Mouse (Mus musculus): ENCODE measurements around the gene Katnbl1. TPM values are rescaled to one million over a fixed set of nuclear protein-coding genes. Genes with fewer than 3 reads are reported as not detected.

Katnbl1 gene
- 15.3 and 22.8 TPM in 2 replicates for total RNA-seq (2012; rRNA removed)

DNA sequence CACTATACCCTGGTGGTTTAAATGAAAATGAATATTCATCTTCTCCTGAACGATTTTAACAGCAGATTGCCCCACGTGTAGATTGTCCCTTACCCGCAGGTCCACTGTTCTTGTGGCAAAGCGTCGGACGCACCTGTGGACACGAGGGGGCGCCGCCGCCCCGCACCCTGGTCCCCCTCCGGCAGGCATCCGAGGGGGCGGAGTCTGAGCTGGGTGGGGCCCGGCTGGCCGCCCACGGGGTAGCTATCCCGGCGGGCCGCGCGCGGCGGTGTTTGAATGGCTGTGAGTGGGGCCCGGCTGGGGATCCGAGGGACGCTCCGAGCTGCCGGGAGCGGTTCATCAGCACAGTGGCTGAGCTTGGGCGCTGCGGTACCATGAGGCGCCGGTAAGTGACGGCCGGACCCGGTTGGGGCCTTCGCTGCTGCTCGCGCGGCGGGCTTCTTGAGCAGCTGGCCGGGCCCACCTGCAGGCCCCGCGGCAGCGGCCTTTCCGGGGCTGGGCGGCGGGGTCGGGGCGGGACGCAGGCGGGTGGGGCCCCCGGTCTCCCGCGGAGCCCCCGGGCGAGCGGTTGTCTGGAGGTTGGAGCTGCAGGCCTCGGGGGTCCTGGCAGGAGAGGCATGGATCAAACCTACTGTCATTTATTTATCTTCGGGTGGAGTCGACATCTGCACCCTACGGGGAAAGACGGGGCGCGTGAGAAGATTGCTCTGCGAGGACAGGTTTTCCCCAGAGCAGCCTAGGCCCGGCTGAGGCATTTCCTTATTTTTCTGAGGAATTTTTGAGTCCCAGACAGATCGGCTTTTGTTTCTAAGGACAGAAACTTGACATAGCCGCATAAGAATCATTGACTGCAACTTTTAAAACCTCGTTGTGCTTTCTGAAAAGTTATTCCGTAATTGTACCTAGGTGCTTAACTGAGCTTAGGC lies at the start of gene Katnbl1:
Katnbl1 (plus strand) TSS at position 239 of the 926 bp plus-strand sequence.
- Histone ChIP-seq H3K9me3 (ENCODE audit: control insufficient read depth, insufficient read depth, low read depth, low read length) (no peaks in the 10 kb centered on the region), H3K27ac (ENCODE audit: insufficient read depth, low read depth, low read length, poor library complexity, severe bottlenecking) (peak within 1 kb of the TSS; percentile 95), H3K9ac (ENCODE audit: insufficient read depth, low read depth, low read length, poor library complexity, severe bottlenecking) (peak within 1 kb of the TSS; percentile 97), H3K4me1 (ENCODE audit: control insufficient read depth in 2 of 2, insufficient read depth in 2 of 2, low read length in 2 of 2, poor library complexity in 1 of 2) (peaks cover 0 to 6% of the 10 kb centered on the region in 2 experiments; a peak in 2 of 4 replicates), H3K36me3 (ENCODE audit: control insufficient read depth, insufficient read depth, low read length, poor library complexity, severe bottlenecking) (no peaks in the 10 kb centered on the region), H3K4me3 (ENCODE audit: insufficient read depth in 1 of 2, low read depth in 1 of 2, low read length in 2 of 2, poor library complexity in 1 of 2, severe bottlenecking in 1 of 2) (peak within 1 kb of the TSS; percentile 94 to 99)
- no peak for TF ChIP-seq ZNF384 (IDR thresholded peaks at IDR 0.05; ENCODE audit: low read depth, low read length)
- TF ChIP-seq ZC3H11A (IDR thresholded peaks at IDR 0.05; ENCODE audit: borderline replicate concordance, low read depth, low read length) = peak; percentile 51; the same call in 1 of the 2 replicates
- TF ChIP-seq HCFC1 (IDR thresholded peaks at IDR 0.05; ENCODE audit: borderline replicate concordance, insufficient read depth, low read length) = peak; percentile 51; the same call in 1 of the 2 replicates
- in situ Hi-C loops (cut with MboI; ENCODE audit: low sequenced_read_pairs in 2 of 2, unreplicated experiment in 2 of 2) = no loop called here
- DNase-seq (ENCODE audit: low read depth, low spot score) = peak; percentile 83

DNA sequence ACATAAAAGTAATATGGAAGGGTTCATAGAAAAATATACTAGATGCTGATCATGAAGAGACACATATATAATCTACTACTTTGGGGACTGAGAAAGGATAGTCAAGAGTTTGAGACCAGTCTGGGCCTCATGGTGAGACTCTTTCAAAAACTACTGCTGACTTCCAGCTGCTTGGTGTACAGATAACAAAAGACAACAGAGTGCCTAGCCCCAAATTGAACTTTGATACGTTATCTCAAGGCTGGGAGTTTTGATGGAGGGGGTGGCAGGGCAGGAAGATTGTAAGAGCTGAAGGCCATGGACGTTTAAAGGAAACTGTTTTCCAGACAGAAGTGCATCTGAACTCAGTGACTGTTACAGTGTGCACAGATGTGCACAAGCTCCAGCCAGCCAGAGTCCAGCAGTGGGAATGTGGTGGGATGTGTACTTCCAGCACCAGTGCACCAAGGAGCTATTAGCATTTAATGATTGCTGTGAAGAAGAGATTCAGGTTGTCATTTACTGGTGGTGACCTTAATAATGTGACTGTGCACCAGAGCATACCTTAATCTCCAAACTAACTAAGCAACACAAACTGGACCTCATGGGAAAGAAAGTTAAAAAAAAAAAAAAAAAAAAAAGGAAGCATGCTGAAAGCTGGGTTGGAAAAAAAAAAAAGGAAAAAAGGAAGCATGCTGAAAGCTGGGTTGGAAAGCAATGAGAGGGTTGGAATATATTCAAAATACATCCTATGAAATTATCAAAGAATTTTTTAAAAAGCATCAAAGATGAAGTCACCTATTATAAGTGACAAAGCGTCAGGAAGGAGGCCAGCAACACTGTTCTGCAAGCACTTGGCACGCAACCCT lies 46.7 kb upstream of the Katnbl1 start:
- Histone ChIP-seq H3K9me3 (ENCODE audit: control insufficient read depth, insufficient read depth, low read depth, low read length) (no peaks in the 10 kb centered on the region), H3K9ac (ENCODE audit: insufficient read depth, low read depth, low read length, poor library complexity, severe bottlenecking) (no peak overlapping the region), H3K27ac (ENCODE audit: insufficient read depth, low read depth, low read length, poor library complexity, severe bottlenecking) (no peak overlapping the region), H3K36me3 (ENCODE audit: control insufficient read depth, insufficient read depth, low read length, poor library complexity, severe bottlenecking) (0 out of 2 replicates have a peak, but pooled peaks cover 4% of the 10 kb centered on the region), H3K4me1 (ENCODE audit: control insufficient read depth in 2 of 2, insufficient read depth in 2 of 2, low read length in 2 of 2, poor library complexity in 1 of 2) (no peaks in the 10 kb centered on the region), H3K4me3 (ENCODE audit: insufficient read depth in 1 of 2, low read depth in 1 of 2, low read length in 2 of 2, poor library complexity in 1 of 2, severe bottlenecking in 1 of 2) (no peak overlapping the region)
- TF ChIP-seq CHD2 (IDR thresholded peaks at IDR 0.05; ENCODE audit: low read depth, low read length) (no peak), ZNF384 (IDR thresholded peaks at IDR 0.05; ENCODE audit: low read depth, low read length) (no peak), MAFK (IDR thresholded peaks at IDR 0.05; ENCODE audit: insufficient read depth, low read depth, low read length) (no peak), ZC3H11A (IDR thresholded peaks at IDR 0.05; ENCODE audit: borderline replicate concordance, low read depth, low read length) (no peak), HCFC1 (IDR thresholded peaks at IDR 0.05; ENCODE audit: borderline replicate concordance, insufficient read depth, low read length) (no peak)
- in situ Hi-C loops (cut with MboI; ENCODE audit: low sequenced_read_pairs in 2 of 2, unreplicated experiment in 2 of 2) = no loop called here
- DNase-seq (ENCODE audit: low read depth, low spot score) = no peak

DNA sequence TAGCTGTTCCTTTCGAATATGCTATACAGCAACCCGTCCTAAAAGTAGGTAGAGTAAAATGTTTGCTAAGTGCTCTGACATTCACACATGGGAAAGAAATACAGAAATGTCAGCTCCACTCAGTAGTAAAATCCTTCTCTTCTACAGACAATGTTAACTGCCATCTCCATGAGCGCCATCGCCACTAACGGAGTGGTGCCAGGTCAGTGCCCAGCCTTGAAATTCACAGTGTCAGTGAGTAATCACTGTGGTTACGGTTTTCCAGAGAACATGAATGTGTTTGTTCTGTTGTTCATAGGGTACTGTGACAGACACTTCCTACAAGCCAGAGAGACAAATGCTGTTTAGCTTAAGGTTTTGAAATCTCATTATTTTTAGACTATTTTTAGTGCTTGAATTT lies 41.8 kb upstream of the Katnbl1 start:
- Histone ChIP-seq H3K4me3 (ENCODE audit: insufficient read depth in 1 of 2, low read depth in 1 of 2, low read length in 2 of 2, poor library complexity in 1 of 2, severe bottlenecking in 1 of 2) (no peak overlapping the region), H3K9ac (ENCODE audit: insufficient read depth, low read depth, low read length, poor library complexity, severe bottlenecking) (no peak overlapping the region), H3K27ac (ENCODE audit: insufficient read depth, low read depth, low read length, poor library complexity, severe bottlenecking) (no peak overlapping the region), H3K36me3 (ENCODE audit: control insufficient read depth, insufficient read depth, low read length, poor library complexity, severe bottlenecking) (peaks cover 6% of the 10 kb centered on the region; the same call in 1 of the 2 replicates), H3K4me1 (ENCODE audit: control insufficient read depth in 2 of 2, insufficient read depth in 2 of 2, low read length in 2 of 2, poor library complexity in 1 of 2) (no peaks in the 10 kb centered on the region), H3K9me3 (ENCODE audit: control insufficient read depth, insufficient read depth, low read depth, low read length) (no peaks in the 10 kb centered on the region)
- no peak for TF ChIP-seq MAFK (IDR thresholded peaks at IDR 0.05; ENCODE audit: insufficient read depth, low read depth, low read length)
- DNase-seq (ENCODE audit: low read depth, low spot score) = no peak
- in situ Hi-C loops (cut with MboI; ENCODE audit: low sequenced_read_pairs in 2 of 2, unreplicated experiment in 2 of 2) = no loop called here

DNA sequence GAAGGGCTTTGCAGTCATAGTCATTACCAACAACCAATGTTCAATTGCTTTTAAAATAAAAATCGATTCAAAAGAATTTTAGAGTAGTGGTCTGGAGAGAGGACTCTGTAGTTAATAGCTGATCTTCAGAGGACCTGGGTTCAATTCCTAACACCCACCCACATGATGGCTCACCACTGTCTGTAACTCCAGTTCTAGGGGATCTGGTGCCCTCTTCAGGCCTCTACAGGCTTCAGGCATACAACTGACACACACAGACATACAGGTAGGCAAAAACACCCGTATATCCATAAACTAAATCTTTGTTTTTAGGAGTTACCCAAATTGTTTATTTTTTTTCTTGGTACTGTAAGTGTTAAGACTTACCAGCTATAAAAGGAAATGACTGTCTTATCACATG lies 39.3 kb upstream of the Katnbl1 start:
- no peaks in the 10 kb centered on the region for H3K4me1 ChIP-seq (ENCODE audit: control insufficient read depth in 2 of 2, insufficient read depth in 2 of 2, low read length in 2 of 2, poor library complexity in 1 of 2)
- DNase-seq (ENCODE audit: low read depth, low spot score) = no peak
- H3K9ac ChIP-seq (ENCODE audit: insufficient read depth, low read depth, low read length, poor library complexity, severe bottlenecking) = no peak overlapping the region
- no peaks in the 10 kb centered on the region for H3K9me3 ChIP-seq (ENCODE audit: control insufficient read depth, insufficient read depth, low read depth, low read length)
- no peak overlapping the region for H3K4me3 ChIP-seq (ENCODE audit: insufficient read depth in 1 of 2, low read depth in 1 of 2, low read length in 2 of 2, poor library complexity in 1 of 2, severe bottlenecking in 1 of 2)
- in situ Hi-C loops (cut with MboI; ENCODE audit: low sequenced_read_pairs in 2 of 2, unreplicated experiment in 2 of 2) = no loop called here
- H3K36me3 ChIP-seq (ENCODE audit: control insufficient read depth, insufficient read depth, low read length, poor library complexity, severe bottlenecking) = peaks cover 3% of the 10 kb centered on the region; the same call in 1 of the 2 replicates
- TF ChIP-seq ZC3H11A (IDR thresholded peaks at IDR 0.05; ENCODE audit: borderline replicate concordance, low read depth, low read length) = no peak
- no peak for TF ChIP-seq CHD2 (IDR thresholded peaks at IDR 0.05; ENCODE audit: low read depth, low read length)
- TF ChIP-seq HCFC1 (IDR thresholded peaks at IDR 0.05; ENCODE audit: borderline replicate concordance, insufficient read depth, low read length) = no peak
- no peak for TF ChIP-seq ZNF384 (IDR thresholded peaks at IDR 0.05; ENCODE audit: low read depth, low read length)
- TF ChIP-seq MAFK (IDR thresholded peaks at IDR 0.05; ENCODE audit: insufficient read depth, low read depth, low read length) = no peak
- H3K27ac ChIP-seq (ENCODE audit: insufficient read depth, low read depth, low read length, poor library complexity, severe bottlenecking) = no peak overlapping the region

All from ES-E14 (cell line).